Mouse (Mus musculus) heart, postnatal 25 days (tissue): ENCODE results near the gene Grik4. TPM values are rescaled to one million over a fixed set of nuclear protein-coding genes. Genes with fewer than 3 reads are reported as not detected.
"Not testable (repeated sequence)": the region's sequence is repeated elsewhere in the genome, so short reads cannot be mapped to it uniquely, and the experiment has no call there.

Source experiments
- DNase-seq: peaks from one replicate; pipeline ENCODE4 v3.0.0; 2022; ENCODE audit warnings: low spot score
- intact Hi-C: fragments of 180-260 bp; cut with DNase I; formaldehyde crosslinking; loops from one replicate; pipeline ENCODE4 v1.15.1; 2025
- total RNA-seq, 2 experiments: library from RNA; stranded (reverse); gene quantifications; 2 replicates each; pipeline ENCODE4 v1.2.3; 2021

Grik4 gene
- total RNA-seq = under 1 TPM; 0.03 to 0.08 TPM

GRCm38 (mm10) chr9:42943781-42944535 is at the start of gene Grik4:
Gene Grik4, minus strand, starts transcription at chr9:42944493.
- DNase-seq = no peak
- intact Hi-C loops = loop anchor here (1.0 to 5.0 kb wide), 4 partner anchors 156 to 555 kb away; no protein-coding TSS in a partner anchor

- DNase-seq = no peak
Measured at GRCm38 (mm10) chr9:42993659-42994058, 49.4 kb upstream of the Grik4 start.

GRCm38 (mm10) chr9:42987988-42988387 is 43.7 kb upstream of the Grik4 start:
- no peak for DNase-seq
- intact Hi-C loops = no loop called here

More at GRCm38 (mm10) chr9:42993659-42994058, 49.4 kb upstream of the Grik4 start:
- intact Hi-C loops = no loop called here

- intact Hi-C loops = no loop called here
- no peak for DNase-seq
Measured at GRCm38 (mm10) chr9:42968894-42969521, 24.7 kb upstream of the Grik4 start.

- no peak for DNase-seq
- intact Hi-C loops = no loop called here
Measured at GRCm38 (mm10) chr9:42967731-42968130, 23.4 kb upstream of the Grik4 start.

GRCm38 (mm10) chr9:42964809-42965208 is 20.5 kb upstream of the Grik4 start:
- intact Hi-C loops, DNase-seq: not testable (repeated sequence)

- DNase-seq = no peak
- intact Hi-C loops = no loop called here
Measured at GRCm38 (mm10) chr9:42964366-42964765, 20.1 kb upstream of the Grik4 start.

GRCm38 (mm10) chr9:42962506-42962905 is 18.2 kb upstream of the Grik4 start:
- DNase-seq = no peak
- intact Hi-C loops = no loop called here

- DNase-seq = no peak
- intact Hi-C loops = no loop called here
Measured at GRCm38 (mm10) chr9:42958401-42958800, 14.1 kb upstream of the Grik4 start.

GRCm38 (mm10) chr9:42948381-42948780 is 4.1 kb upstream of the Grik4 start:
- no peak for DNase-seq
- intact Hi-C loops = no loop called here

GRCm38 (mm10) chr9:42945174-42945573 is 881 bp upstream of the Grik4 start:
- no peak for DNase-seq
- intact Hi-C loops = loop anchor here (2.0 kb wide), 1 partner anchor 556 kb away; no protein-coding TSS in a partner anchor

- peak; percentile 58 for DNase-seq
- intact Hi-C loops = loop anchor here (1.0 to 5.0 kb wide), 4 partner anchors 156 to 556 kb away; no protein-coding TSS in a partner anchor
Measured at GRCm38 (mm10) chr9:42944536-42945006, 278 bp upstream of the Grik4 start.

GRCm38 (mm10) chr9:42943057-42943529 is 1.2 kb downstream of the Grik4 start:
- no peak for DNase-seq

GRCm38 (mm10) chr9:42942148-42942547 is 2.1 kb downstream of the Grik4 start:
- intact Hi-C loops = loop anchor here (5.0 kb wide), 1 partner anchor 390 kb away; no protein-coding TSS in a partner anchor
- DNase-seq = no peak

More at GRCm38 (mm10) chr9:42943057-42943529, 1.2 kb downstream of the Grik4 start:
- intact Hi-C loops = loop anchor here (5.0 kb wide), 1 partner anchor 391 kb away; no protein-coding TSS in a partner anchor

- DNase-seq = no peak
- intact Hi-C loops = no loop called here
Measured at GRCm38 (mm10) chr9:42932146-42932545, 12.1 kb downstream of the Grik4 start.

GRCm38 (mm10) chr9:42927498-42927897 is 16.8 kb downstream of the Grik4 start:
- intact Hi-C loops = no loop called here
- no peak for DNase-seq

- no peak for DNase-seq
- intact Hi-C loops = no loop called here
Measured at GRCm38 (mm10) chr9:42926564-42926963, 17.7 kb downstream of the Grik4 start.

- no peak for DNase-seq
- intact Hi-C loops = no loop called here
Measured at GRCm38 (mm10) chr9:42921830-42922229, 22.5 kb downstream of the Grik4 start.

GRCm38 (mm10) chr9:42920190-42920589 is 24.1 kb downstream of the Grik4 start:
- intact Hi-C loops = no loop called here
- DNase-seq = no peak

- no peak for DNase-seq
- intact Hi-C loops = no loop called here
Measured at GRCm38 (mm10) chr9:42917911-42918310, 26.4 kb downstream of the Grik4 start.

- intact Hi-C loops = no loop called here
- DNase-seq = no peak
Measured at GRCm38 (mm10) chr9:42913201-42913600, 31.1 kb downstream of the Grik4 start.
